Mouse (Mus musculus) yolk sac, embryonic 10.5 days (tissue): ENCODE data around the gene Fhad1.

Experiments used
- DNase-seq: peaks from one replicate; pipeline ENCODE4 v3.0.0-alpha.2; 2017; ENCODE audit warnings: low spot score

The Fhad1 gene

GRCm38 (mm10) chr4:141881950-141882349 is 132.9 kb downstream of the Fhad1 start:
- DNase-seq, result no peak

- DNase-seq, result peak; percentile 65
These were observed 133.5 kb downstream of the Fhad1 start for GRCm38 (mm10) chr4:141881289-141881914.

GRCm38 (mm10) chr4:141879875-141880274 is 135.0 kb downstream of the Fhad1 start:
- peak; percentile 74 for DNase-seq

GRCm38 (mm10) chr4:141879074-141879473 is 135.8 kb downstream of the Fhad1 start:
- no peak for DNase-seq

- DNase-seq, result no peak
These were observed 136.3 kb downstream of the Fhad1 start for GRCm38 (mm10) chr4:141878621-141879020.

GRCm38 (mm10) chr4:141875481-141876108 is 139.3 kb downstream of the Fhad1 start:
- DNase-seq, result no peak

- peak; percentile 81 for DNase-seq
These were observed 140.1 kb downstream of the Fhad1 start, which contains the start of gene Efhd2 for GRCm38 (mm10) chr4:141874601-141875460. Gene Efhd2, minus strand, starts transcription at chr4:141874920.

- no peak for DNase-seq
These were observed 140.7 kb downstream of the Fhad1 start for GRCm38 (mm10) chr4:141874111-141874600.

- no peak for DNase-seq
These were observed 141.9 kb downstream of the Fhad1 start for GRCm38 (mm10) chr4:141872977-141873376.

GRCm38 (mm10) chr4:141871909-141872308 is 143.0 kb downstream of the Fhad1 start:
- DNase-seq, result no peak

- no peak for DNase-seq
These were observed 143.6 kb downstream of the Fhad1 start for GRCm38 (mm10) chr4:141871333-141871725.

- DNase-seq, result no peak
These were observed 144.1 kb downstream of the Fhad1 start for GRCm38 (mm10) chr4:141870666-141871332.

GRCm38 (mm10) chr4:141869436-141870215 is 145.3 kb downstream of the Fhad1 start:
- DNase-seq, result no peak

- DNase-seq, result no peak
These were observed 146.8 kb downstream of the Fhad1 start for GRCm38 (mm10) chr4:141868051-141868450.

GRCm38 (mm10) chr4:141867498-141867897 is 147.4 kb downstream of the Fhad1 start:
- DNase-seq, result no peak

GRCm38 (mm10) chr4:141866933-141867490 is 147.9 kb downstream of the Fhad1 start:
- DNase-seq, result no peak

- no peak for DNase-seq
These were observed 149.3 kb downstream of the Fhad1 start for GRCm38 (mm10) chr4:141865600-141865999.

GRCm38 (mm10) chr4:141865006-141865405 is 149.9 kb downstream of the Fhad1 start:
- DNase-seq, result no peak

GRCm38 (mm10) chr4:141864506-141864905 is 150.4 kb downstream of the Fhad1 start:
- DNase-seq, result no peak

GRCm38 (mm10) chr4:141863726-141864280 is 151.1 kb downstream of the Fhad1 start:
- DNase-seq, result no peak

GRCm38 (mm10) chr4:141862867-141863266 is 152.0 kb downstream of the Fhad1 start:
- DNase-seq, result no peak
